Mouse (Mus musculus): ENCODE measurements around the gene Dll3. TPM values are rescaled to one million over a fixed set of nuclear protein-coding genes. Genes with fewer than 3 reads are reported as not detected.

Gene Dll3
- not detected for polyA plus RNA-seq (2014; fragmentation: Illumina TruSeq; extraction: RNeasy Lipid Tissue Mini Kit (QIAGEN cat#74804))

GRCm38 (mm10) chr7:28301616-28302433, at the start of gene Dll3:
Dll3 (minus strand) TSS chr7:28302238.

DNA sequence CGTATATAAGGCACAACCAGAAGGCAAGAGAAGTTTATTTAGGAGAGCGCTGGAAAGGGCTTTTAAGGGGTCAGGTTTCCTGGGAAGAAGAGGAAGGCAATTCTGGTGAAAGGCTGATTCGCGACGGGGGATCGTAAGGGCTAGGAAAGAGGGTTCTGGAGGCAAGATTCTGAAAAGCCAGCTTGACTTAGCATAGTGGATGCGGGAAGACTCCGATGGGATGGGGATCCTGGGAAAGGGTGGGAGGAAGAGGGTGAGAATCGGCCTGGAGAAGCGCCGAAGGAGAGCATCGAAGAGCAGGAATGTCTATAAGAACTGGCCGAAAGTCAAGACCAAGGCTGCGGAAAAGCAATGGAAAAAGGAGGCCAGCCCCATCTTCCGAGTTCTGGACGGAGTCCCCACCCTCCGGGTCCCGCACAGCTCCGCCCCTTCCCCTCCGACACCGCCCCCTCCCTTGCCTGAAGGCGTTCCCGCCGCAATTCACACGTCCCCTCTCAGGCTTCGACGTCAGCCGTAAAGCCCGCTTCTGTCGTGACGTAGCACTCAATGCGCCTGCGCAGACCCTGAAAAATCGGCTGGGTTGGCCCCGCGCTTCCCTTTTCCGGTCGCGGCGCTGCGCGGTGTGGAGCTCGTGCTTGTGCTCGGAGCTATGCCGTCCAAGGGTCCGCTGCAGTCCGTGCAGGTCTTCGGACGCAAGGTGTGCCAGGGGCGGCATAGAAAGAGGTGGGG, 48.3 kb upstream of the Dll3 start, which contains the start of gene Rps16:
TSS of gene Rps16 (plus strand) at position 498 of the 729 bp plus-strand sequence.

GRCm38 (mm10) chr7:28338108-28338998, 36.3 kb upstream of the Dll3 start, which contains the start of gene Supt5:
Supt5 (minus strand) TSS chr7:28338746.

DNA sequence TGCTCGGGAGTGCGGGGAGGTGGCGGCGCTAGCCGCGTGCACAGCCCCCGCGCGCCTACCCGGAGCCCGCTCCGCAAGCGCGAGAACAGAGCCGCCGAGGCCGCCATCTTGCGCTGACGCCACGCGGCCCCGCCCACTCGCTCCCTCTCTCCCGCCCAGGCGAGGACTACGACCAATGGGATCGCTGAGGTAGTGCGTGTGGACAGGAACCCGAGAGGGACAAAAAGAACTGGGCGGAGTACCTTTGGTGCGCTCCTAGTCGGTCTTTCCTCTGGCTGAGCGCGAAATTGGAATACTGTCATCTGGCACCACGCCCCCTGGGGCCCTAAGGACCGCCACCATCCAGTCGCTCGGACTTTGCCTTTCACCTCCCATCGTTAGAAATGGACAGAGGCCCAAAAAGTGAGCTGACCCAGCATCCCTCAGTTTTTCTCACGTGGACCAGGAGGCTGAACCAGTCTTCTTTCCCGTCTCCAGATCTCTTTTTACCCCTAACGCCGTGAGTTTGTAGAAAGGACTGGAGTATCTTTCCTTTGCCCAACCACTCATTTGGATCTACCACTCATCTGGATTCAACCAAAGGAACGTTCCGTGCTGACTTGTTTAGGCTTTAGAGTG, 10.0 kb upstream of the Dll3 start, which contains the start of gene Timm50:
TSS of gene Timm50 (minus strand) at position 147 of the 618 bp plus-strand sequence.

GRCm38 (mm10) chr7:28290638-28291590, 11.1 kb downstream of the Dll3 start, which contains the start of gene Selenov:
Selenov (minus strand) TSS chr7:28291186.

GRCm38 (mm10) chr7:28277615-28278278, 24.3 kb downstream of the Dll3 start, which contains the start of gene Eid2b:
Eid2b (plus strand) TSS chr7:28277739.

GRCm38 (mm10) chr7:28267129-28268041, 34.7 kb downstream of the Dll3 start, which contains the start of gene Eid2:
Eid2 (plus strand) TSS chr7:28267881.

Other genes with a start within 250 kb of the Dll3 start
- 0.20 TPM for gene Fcgbp, start 231.0 kb downstream of the Dll3 start, polyA plus RNA-seq (2014; fragmentation: Illumina TruSeq; extraction: RNeasy Lipid Tissue Mini Kit (QIAGEN cat#74804))
- gene 9530053A07Rik, start 172.8 kb downstream of the Dll3 start, polyA plus RNA-seq (2014; fragmentation: Illumina TruSeq; extraction: RNeasy Lipid Tissue Mini Kit (QIAGEN cat#74804)): not detected
- gene Fbl, start 132.5 kb downstream of the Dll3 start, polyA plus RNA-seq (2014; fragmentation: Illumina TruSeq; extraction: RNeasy Lipid Tissue Mini Kit (QIAGEN cat#74804)): 16.9 TPM
- gene Dyrk1b, start 122.8 kb downstream of the Dll3 start, polyA plus RNA-seq (2014; fragmentation: Illumina TruSeq; extraction: RNeasy Lipid Tissue Mini Kit (QIAGEN cat#74804)): 0.51 TPM
- gene Eid2, start 34.4 kb downstream of the Dll3 start, polyA plus RNA-seq (2014; fragmentation: Illumina TruSeq; extraction: RNeasy Lipid Tissue Mini Kit (QIAGEN cat#74804)): 21.1 TPM
- gene Eid2b, start 24.5 kb downstream of the Dll3 start, polyA plus RNA-seq (2014; fragmentation: Illumina TruSeq; extraction: RNeasy Lipid Tissue Mini Kit (QIAGEN cat#74804)): 15.6 TPM
- gene Selenov, start 11.1 kb downstream of the Dll3 start, polyA plus RNA-seq (2014; fragmentation: Illumina TruSeq; extraction: RNeasy Lipid Tissue Mini Kit (QIAGEN cat#74804)): not detected
- 9.9 TPM for gene Timm50, start 9.8 kb upstream of the Dll3 start, polyA plus RNA-seq (2014; fragmentation: Illumina TruSeq; extraction: RNeasy Lipid Tissue Mini Kit (QIAGEN cat#74804))
- 39.3 TPM for gene Supt5, start 36.5 kb upstream of the Dll3 start, polyA plus RNA-seq (2014; fragmentation: Illumina TruSeq; extraction: RNeasy Lipid Tissue Mini Kit (QIAGEN cat#74804))
- 321 TPM for gene Rps16, start 48.4 kb upstream of the Dll3 start, polyA plus RNA-seq (2014; fragmentation: Illumina TruSeq; extraction: RNeasy Lipid Tissue Mini Kit (QIAGEN cat#74804))
- 1.9 TPM for gene Plekhg2, start 70.4 kb upstream of the Dll3 start, polyA plus RNA-seq (2014; fragmentation: Illumina TruSeq; extraction: RNeasy Lipid Tissue Mini Kit (QIAGEN cat#74804))
- 10.9 TPM for gene Zfp36, start 78.0 kb upstream of the Dll3 start, polyA plus RNA-seq (2014; fragmentation: Illumina TruSeq; extraction: RNeasy Lipid Tissue Mini Kit (QIAGEN cat#74804))
- gene Med29, start 90.5 kb upstream of the Dll3 start, polyA plus RNA-seq (2014; fragmentation: Illumina TruSeq; extraction: RNeasy Lipid Tissue Mini Kit (QIAGEN cat#74804)): 2.1 TPM
- 50.9 TPM for gene Paf1, start 90.7 kb upstream of the Dll3 start, polyA plus RNA-seq (2014; fragmentation: Illumina TruSeq; extraction: RNeasy Lipid Tissue Mini Kit (QIAGEN cat#74804))
- gene Gmfg, start 135.2 kb upstream of the Dll3 start, polyA plus RNA-seq (2014; fragmentation: Illumina TruSeq; extraction: RNeasy Lipid Tissue Mini Kit (QIAGEN cat#74804)): 2.7 TPM
- 0.80 TPM for gene Lrfn1, start 149.7 kb upstream of the Dll3 start, polyA plus RNA-seq (2014; fragmentation: Illumina TruSeq; extraction: RNeasy Lipid Tissue Mini Kit (QIAGEN cat#74804))
- gene Ifnl2, start 208.2 kb upstream of the Dll3 start, polyA plus RNA-seq (2014; fragmentation: Illumina TruSeq; extraction: RNeasy Lipid Tissue Mini Kit (QIAGEN cat#74804)): not detected
- not detected for gene Ifnl3, start 220.6 kb upstream of the Dll3 start, polyA plus RNA-seq (2014; fragmentation: Illumina TruSeq; extraction: RNeasy Lipid Tissue Mini Kit (QIAGEN cat#74804))
- not detected for gene Sycn, start 238.6 kb upstream of the Dll3 start, polyA plus RNA-seq (2014; fragmentation: Illumina TruSeq; extraction: RNeasy Lipid Tissue Mini Kit (QIAGEN cat#74804))
- gene Nccrp1, start 245.0 kb upstream of the Dll3 start, polyA plus RNA-seq (2014; fragmentation: Illumina TruSeq; extraction: RNeasy Lipid Tissue Mini Kit (QIAGEN cat#74804)): not detected